Mouse (Mus musculus) kidney, adult 2 months (tissue): ENCODE data around the gene Rreb1.

Experiments used
- CTCF ChIP-seq: fragments of 200-500 bp; conservative IDR thresholded peaks from 2 replicates; pipeline ENCODE4 v1.5.1; 2011; ENCODE audit warnings: low read depth, mild to moderate bottlenecking, control low read depth, low read length, moderate library complexity, mixed read lengths; ENCODE audit not compliant: insufficient read depth, insufficient read length
- POLR2A ChIP-seq: fragments of 200-500 bp; IDR thresholded peaks from one replicate; pipeline ENCODE4 v1.6.1; 2011; ENCODE audit warnings: low read depth, low read length, control low read depth

DNA sequence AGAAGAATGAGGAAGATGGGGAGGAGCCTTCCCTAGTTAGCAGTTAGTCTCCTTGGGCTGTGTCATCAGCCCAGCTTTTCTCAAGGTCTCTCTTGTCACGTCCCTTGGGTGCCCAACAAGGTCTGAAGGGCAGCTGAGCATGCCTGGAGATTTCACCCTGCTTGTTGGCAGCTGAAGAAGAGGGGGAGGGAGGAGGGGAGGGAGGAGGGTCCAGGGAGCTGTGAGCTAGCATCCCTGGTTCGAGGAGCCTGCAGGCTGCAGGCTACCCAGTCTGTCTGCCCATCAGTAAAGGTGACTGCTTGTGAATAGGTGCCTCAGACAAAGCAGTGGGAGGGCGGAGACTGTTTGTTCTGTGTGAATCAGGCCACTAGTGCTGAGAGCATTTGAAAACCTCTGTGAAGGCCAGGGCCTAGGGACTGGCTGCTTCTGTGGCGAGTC, 52.7 kb downstream of the Rreb1 start:
- TF ChIP-seq CTCF (no peak), POLR2A (no peak)
